Mouse (Mus musculus): Measurements from ENCODE around the gene Sorbs2. TPM values are rescaled to one million over a fixed set of nuclear protein-coding genes. Genes with fewer than 3 reads are reported as not detected.

Sorbs2 gene
- polyA plus RNA-seq, 1 experiment from 2014 or later: 66.1 TPM

DNA sequence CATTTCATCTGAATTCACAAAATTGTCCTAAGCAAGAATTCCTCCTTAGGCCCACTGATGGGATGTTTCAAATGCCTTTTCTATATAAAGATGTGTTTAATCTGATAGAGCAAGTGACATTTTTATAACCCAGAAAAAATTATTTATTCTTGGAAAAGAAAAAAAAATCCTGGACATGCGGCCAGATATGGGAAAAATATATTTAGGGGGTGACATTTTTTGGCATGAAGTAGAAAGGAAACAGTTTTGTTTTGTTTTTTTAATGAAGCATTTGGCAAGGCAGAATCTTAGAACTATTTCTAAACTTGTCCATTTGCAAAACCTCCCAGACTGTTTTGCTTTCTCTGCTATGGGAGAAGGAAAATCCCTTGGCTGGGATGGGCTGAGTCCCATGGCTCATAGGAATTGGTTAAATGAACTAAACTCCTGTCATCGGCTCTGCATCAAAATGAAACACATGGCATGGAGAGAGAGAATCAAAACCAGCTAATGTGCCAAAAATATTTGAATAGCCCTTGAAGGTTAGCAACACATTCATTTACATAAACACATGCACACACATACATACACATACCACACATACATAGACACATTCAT, 182.1 kb downstream of the Sorbs2 start:
- DNase-seq (ENCODE audit: low spot score): no peak

DNA sequence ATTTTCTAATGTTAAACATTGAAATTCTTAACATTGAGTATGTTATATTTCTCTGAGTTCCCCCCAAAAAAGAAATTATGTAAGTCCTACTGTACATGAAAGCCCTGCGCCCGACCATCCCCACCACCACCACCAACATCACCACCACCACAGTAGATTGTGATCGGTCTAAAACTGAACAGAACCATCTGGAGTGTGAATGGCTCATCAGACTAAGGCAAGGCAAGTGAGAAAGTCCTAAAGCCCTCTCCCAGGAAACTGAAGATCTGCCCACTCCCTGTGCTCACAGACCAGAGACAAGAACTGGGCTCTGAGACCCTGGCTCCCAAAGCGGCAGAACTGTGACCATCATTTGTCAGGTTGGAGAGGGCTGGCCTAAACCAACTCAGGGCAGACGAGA, 192.5 kb downstream of the Sorbs2 start:
- no peaks in the 10 kb centered on the region for H3K27me3 ChIP-seq (ENCODE audit: control insufficient read depth, insufficient read depth, low read length)
- H3K4me3 ChIP-seq (ENCODE audit: low read depth, low read length): no peak overlapping the region
- no peaks in the 10 kb centered on the region for H3K36me3 ChIP-seq (ENCODE audit: control insufficient read depth, insufficient read depth, low read length)
- WGBS: 92% methylated on average over 5 of the region's 5 CpGs
- ATAC-seq (ENCODE audit: low FRiP score): no peak
- no peak for DNase-seq (ENCODE audit: low spot score)
- no peak overlapping the region for H3K27ac ChIP-seq (ENCODE audit: low read depth, low read length)
- H3K9me3 ChIP-seq (ENCODE audit: control insufficient read depth, low read length): no peaks in the 10 kb centered on the region
- H3K9ac ChIP-seq (ENCODE audit: low read depth, low read length): no peak overlapping the region
- H3K4me2 ChIP-seq (replicated peaks; ENCODE audit: low read depth, low read length): no peak overlapping the region
- H3K4me1 ChIP-seq (replicated peaks; ENCODE audit: control insufficient read depth, insufficient read depth, low read length): no peaks in the 10 kb centered on the region

More for the DNA sequence above, 182.1 kb downstream of the Sorbs2 start:
- H3K4me1 ChIP-seq (replicated peaks; ENCODE audit: control insufficient read depth, insufficient read depth, low read length): no peaks in the 10 kb centered on the region
- no peaks in the 10 kb centered on the region for H3K36me3 ChIP-seq (ENCODE audit: control insufficient read depth, insufficient read depth, low read length)
- no peaks in the 10 kb centered on the region for H3K27me3 ChIP-seq (ENCODE audit: control insufficient read depth, insufficient read depth, low read length)
- H3K4me3 ChIP-seq (ENCODE audit: low read depth, low read length): no peak overlapping the region
- ATAC-seq (ENCODE audit: low FRiP score): no peak
- H3K9me3 ChIP-seq (ENCODE audit: control insufficient read depth, low read length): no peaks in the 10 kb centered on the region
- WGBS: 77% methylated on average over 2 of the region's 2 CpGs
- H3K9ac ChIP-seq (ENCODE audit: low read depth, low read length): no peak overlapping the region
- no peak overlapping the region for H3K4me2 ChIP-seq (replicated peaks; ENCODE audit: low read depth, low read length)
- no peak overlapping the region for H3K27ac ChIP-seq (ENCODE audit: low read depth, low read length)

DNA sequence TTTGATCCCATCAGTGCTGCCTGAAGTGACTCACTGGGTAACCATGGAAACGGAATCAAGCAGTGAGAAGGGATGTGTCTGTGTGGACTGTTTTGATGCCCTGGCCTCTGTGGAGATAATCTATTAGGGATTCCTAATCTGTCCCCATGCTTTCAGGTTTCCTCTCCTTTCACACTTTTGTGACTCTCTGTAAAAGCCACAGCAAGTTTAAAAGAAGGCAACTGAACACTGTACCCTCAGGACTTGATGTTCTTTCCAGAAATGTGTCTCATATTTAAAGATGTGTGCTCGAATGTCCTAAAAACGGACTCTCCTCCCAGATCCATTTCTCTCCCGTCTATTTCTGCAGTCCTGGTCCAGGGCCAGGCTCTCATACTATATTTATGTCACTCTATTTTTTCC, 196.1 kb downstream of the Sorbs2 start:
- H3K27me3 ChIP-seq (ENCODE audit: control insufficient read depth, insufficient read depth, low read length): no peaks in the 10 kb centered on the region
- H3K9ac ChIP-seq (ENCODE audit: low read depth, low read length): no peak overlapping the region
- DNase-seq (ENCODE audit: low spot score) (peak; percentile 10), ATAC-seq (ENCODE audit: low FRiP score) (no peak)
- no peaks in the 10 kb centered on the region for H3K4me1 ChIP-seq (replicated peaks; ENCODE audit: control insufficient read depth, insufficient read depth, low read length)
- H3K9me3 ChIP-seq (ENCODE audit: control insufficient read depth, low read length): no peaks in the 10 kb centered on the region
- no peak overlapping the region for H3K4me3 ChIP-seq (ENCODE audit: low read depth, low read length)
- no peak overlapping the region for H3K4me2 ChIP-seq (replicated peaks; ENCODE audit: low read depth, low read length)
- no peaks in the 10 kb centered on the region for H3K36me3 ChIP-seq (ENCODE audit: control insufficient read depth, insufficient read depth, low read length)
- 79% methylated on average over 4 of the region's 4 CpGs for WGBS
- H3K27ac ChIP-seq (ENCODE audit: low read depth, low read length): no peak overlapping the region

DNA sequence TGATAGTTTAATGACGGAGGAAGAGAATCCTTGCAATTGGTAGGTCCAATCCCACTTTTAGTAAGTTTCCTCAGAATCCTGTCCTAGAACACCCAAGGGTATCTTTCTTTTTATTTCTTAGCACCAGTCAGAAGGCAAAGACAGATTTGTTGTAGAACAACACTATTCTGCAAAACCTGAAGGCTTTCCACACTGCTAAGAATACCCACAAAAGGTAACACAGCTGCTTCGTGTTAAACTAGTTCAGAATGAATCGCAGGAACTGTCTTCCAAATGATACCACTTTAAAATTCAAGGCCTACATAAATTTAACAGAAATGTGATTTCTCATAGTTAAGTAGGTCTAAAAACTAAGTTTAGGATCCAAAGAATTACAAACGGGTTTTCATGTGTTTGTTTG, 201.5 kb downstream of the Sorbs2 start:
- Histone ChIP-seq H3K36me3 (ENCODE audit: control insufficient read depth, insufficient read depth, low read length) (no peaks in the 10 kb centered on the region), H3K9ac (ENCODE audit: low read depth, low read length) (no peak overlapping the region), H3K27ac (ENCODE audit: low read depth, low read length) (no peak overlapping the region), H3K4me2 (replicated peaks; ENCODE audit: low read depth, low read length) (no peak overlapping the region), H3K27me3 (ENCODE audit: control insufficient read depth, insufficient read depth, low read length) (no peaks in the 10 kb centered on the region), H3K4me3 (ENCODE audit: low read depth, low read length) (no peak overlapping the region), H3K4me1 (replicated peaks; ENCODE audit: control insufficient read depth, insufficient read depth, low read length) (no peaks in the 10 kb centered on the region), H3K9me3 (ENCODE audit: control insufficient read depth, low read length) (no peaks in the 10 kb centered on the region)
- ATAC-seq (ENCODE audit: low FRiP score): no peak
- 84% methylated on average over 4 of the region's 4 CpGs for WGBS
- no peak for DNase-seq (ENCODE audit: low spot score)

DNA sequence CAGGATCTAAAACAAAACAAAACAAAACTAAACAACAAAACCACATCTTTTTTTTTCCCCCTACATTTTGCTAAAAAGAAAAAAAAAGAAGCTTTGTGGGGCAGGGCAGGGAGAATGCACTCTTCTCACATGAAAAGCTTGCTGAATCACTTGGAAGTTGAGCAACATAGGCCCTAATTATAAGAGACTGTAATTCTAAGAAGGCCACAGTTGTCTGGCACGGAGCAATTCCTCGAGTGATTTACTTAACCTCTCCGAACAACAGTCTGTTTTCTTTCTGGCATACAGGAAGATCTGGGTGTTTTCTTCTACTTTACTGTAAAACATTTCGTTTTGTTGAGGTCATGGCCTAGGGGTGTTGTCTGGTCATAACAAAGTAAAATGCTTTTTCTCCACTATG, 202.1 kb downstream of the Sorbs2 start:
- no peak for DNase-seq (ENCODE audit: low spot score)
- WGBS: 87% methylated on average over 4 of the region's 4 CpGs
- Histone ChIP-seq H3K4me2 (replicated peaks; ENCODE audit: low read depth, low read length) (no peak overlapping the region), H3K27ac (ENCODE audit: low read depth, low read length) (no peak overlapping the region), H3K4me3 (ENCODE audit: low read depth, low read length) (no peak overlapping the region), H3K36me3 (ENCODE audit: control insufficient read depth, insufficient read depth, low read length) (no peaks in the 10 kb centered on the region), H3K9me3 (ENCODE audit: control insufficient read depth, low read length) (no peaks in the 10 kb centered on the region), H3K9ac (ENCODE audit: low read depth, low read length) (no peak overlapping the region), H3K4me1 (replicated peaks; ENCODE audit: control insufficient read depth, insufficient read depth, low read length) (no peaks in the 10 kb centered on the region), H3K27me3 (ENCODE audit: control insufficient read depth, insufficient read depth, low read length) (no peaks in the 10 kb centered on the region)
- no peak for ATAC-seq (ENCODE audit: low FRiP score)

DNA sequence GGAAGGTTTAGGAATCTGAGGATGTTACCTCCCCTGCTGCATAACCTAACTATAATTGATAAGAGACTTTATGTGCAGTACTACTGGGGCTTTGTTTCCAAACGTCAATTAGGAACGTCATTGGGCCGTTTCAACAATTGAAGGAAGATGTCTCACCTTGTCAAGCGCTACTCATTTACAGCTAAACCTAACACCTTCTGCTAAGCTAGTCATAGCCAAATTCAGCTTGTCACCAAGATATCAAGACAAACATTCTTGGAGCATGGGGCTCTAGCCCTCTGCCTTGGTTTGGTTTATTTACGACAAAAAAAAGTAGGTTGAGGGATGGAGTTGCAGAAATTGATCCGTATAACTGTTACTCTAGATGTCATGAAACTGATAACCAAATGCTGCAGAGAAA, 205.0 kb downstream of the Sorbs2 start:
- ATAC-seq (ENCODE audit: low FRiP score) (no peak), DNase-seq (ENCODE audit: low spot score) (no peak)
- H3K36me3 ChIP-seq (ENCODE audit: control insufficient read depth, insufficient read depth, low read length): no peaks in the 10 kb centered on the region
- H3K9me3 ChIP-seq (ENCODE audit: control insufficient read depth, low read length): no peaks in the 10 kb centered on the region
- H3K27ac ChIP-seq (ENCODE audit: low read depth, low read length): no peak overlapping the region
- no peak overlapping the region for H3K4me3 ChIP-seq (ENCODE audit: low read depth, low read length)
- H3K27me3 ChIP-seq (ENCODE audit: control insufficient read depth, insufficient read depth, low read length): no peaks in the 10 kb centered on the region
- H3K4me2 ChIP-seq (replicated peaks; ENCODE audit: low read depth, low read length): no peak overlapping the region
- no peak overlapping the region for H3K9ac ChIP-seq (ENCODE audit: low read depth, low read length)
- H3K4me1 ChIP-seq (replicated peaks; ENCODE audit: control insufficient read depth, insufficient read depth, low read length): no peaks in the 10 kb centered on the region
- 89% methylated on average over 6 of the region's 6 CpGs for WGBS

DNA sequence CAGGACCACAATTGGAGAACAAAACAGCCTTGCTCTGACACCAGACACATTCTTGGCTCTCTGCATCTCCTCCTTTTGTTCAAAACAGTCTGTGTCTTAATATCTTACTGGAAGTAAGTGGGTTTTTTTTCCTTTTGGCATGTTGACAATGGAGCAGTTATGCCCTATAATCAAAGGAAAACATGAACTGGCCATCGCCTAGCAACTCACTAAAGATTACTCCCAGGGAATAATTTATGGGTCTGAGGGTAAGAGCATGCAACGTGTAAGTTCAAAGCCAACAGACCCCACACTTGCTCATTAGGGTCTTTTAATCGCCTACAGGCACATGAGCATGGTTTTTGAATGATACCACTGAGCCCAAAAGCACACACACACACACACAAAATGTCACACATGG, 207.2 kb downstream of the Sorbs2 start:
- no peak overlapping the region for H3K27ac ChIP-seq (ENCODE audit: low read depth, low read length)
- no peak overlapping the region for H3K9ac ChIP-seq (ENCODE audit: low read depth, low read length)
- H3K9me3 ChIP-seq (ENCODE audit: control insufficient read depth, low read length): no peaks in the 10 kb centered on the region
- DNase-seq (ENCODE audit: low spot score) (no peak), ATAC-seq (ENCODE audit: low FRiP score) (no peak)
- WGBS: 51% methylated on average over 3 of the region's 3 CpGs
- H3K4me3 ChIP-seq (ENCODE audit: low read depth, low read length): no peak overlapping the region
- no peaks in the 10 kb centered on the region for H3K27me3 ChIP-seq (ENCODE audit: control insufficient read depth, insufficient read depth, low read length)
- no peaks in the 10 kb centered on the region for H3K4me1 ChIP-seq (replicated peaks; ENCODE audit: control insufficient read depth, insufficient read depth, low read length)
- no peaks in the 10 kb centered on the region for H3K36me3 ChIP-seq (ENCODE audit: control insufficient read depth, insufficient read depth, low read length)
- H3K4me2 ChIP-seq (replicated peaks; ENCODE audit: low read depth, low read length): no peak overlapping the region

DNA sequence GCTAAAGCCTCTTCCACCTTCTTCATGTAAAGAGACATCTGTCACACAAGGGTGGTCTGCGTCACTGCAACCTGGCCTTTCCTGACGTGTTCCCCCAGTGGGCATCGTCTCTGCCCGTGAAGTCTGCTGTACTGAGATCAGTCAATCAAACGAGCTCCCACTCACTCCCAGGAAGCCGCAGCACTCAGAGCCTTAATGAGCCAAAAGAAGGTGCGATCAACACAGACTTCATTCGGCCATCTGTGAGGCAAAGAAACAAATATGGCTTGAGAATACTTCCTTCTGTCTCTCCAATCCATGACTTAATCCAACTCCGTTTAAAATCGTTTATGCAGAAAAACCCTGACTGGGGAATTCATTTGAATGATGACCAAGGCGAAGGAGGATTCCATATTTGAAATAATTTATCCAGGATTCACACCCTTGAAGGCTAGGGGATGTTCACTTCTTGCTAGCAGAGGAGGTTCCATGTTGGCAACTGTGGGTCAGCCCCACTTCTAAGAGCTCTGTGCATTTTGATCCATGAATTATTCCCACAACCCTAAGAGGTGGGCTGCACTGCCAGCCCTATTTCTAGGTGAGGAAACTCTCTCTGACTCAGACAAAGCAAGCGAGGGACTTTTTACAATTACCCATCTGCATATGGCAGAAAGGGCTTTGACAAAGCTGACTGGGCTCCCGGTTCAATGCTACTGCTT, 207.9 kb downstream of the Sorbs2 start:
- WGBS: 78% methylated on average over 13 of the region's 13 CpGs
- DNase-seq (ENCODE audit: low spot score): no peak
- no peak overlapping the region for H3K27ac ChIP-seq (ENCODE audit: low read depth, low read length)

DNA sequence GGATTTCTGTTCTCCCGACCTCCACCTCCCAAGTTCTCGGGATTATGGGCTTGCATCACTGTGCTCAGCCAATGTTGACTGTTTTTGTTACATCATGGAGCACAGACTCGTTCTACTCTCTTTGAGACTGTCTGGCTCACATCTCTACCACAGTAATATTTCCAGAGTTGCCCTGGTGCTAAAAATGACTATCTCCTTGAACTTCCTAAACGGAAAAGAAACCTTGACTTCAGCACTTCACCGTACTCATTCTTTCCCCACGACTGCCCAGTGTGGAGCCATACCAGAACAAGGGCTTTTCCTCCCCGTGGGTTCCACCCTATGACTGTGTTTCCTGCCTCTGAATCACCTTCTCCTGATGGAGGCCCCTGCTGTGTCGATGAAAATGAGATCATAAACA, 212.2 kb downstream of the Sorbs2 start:
- H3K9ac ChIP-seq (ENCODE audit: low read depth, low read length): no peak overlapping the region
- no peak overlapping the region for H3K4me3 ChIP-seq (ENCODE audit: low read depth, low read length)
- ATAC-seq (ENCODE audit: low FRiP score) (no peak), DNase-seq (ENCODE audit: low spot score) (no peak)
- 80% methylated on average over 8 of the region's 8 CpGs for WGBS
- no peaks in the 10 kb centered on the region for H3K27me3 ChIP-seq (ENCODE audit: control insufficient read depth, insufficient read depth, low read length)
- no peak overlapping the region for H3K27ac ChIP-seq (ENCODE audit: low read depth, low read length)
- H3K4me1 ChIP-seq (replicated peaks; ENCODE audit: control insufficient read depth, insufficient read depth, low read length): no peaks in the 10 kb centered on the region
- H3K36me3 ChIP-seq (ENCODE audit: control insufficient read depth, insufficient read depth, low read length): no peaks in the 10 kb centered on the region
- no peak overlapping the region for H3K4me2 ChIP-seq (replicated peaks; ENCODE audit: low read depth, low read length)
- no peaks in the 10 kb centered on the region for H3K9me3 ChIP-seq (ENCODE audit: control insufficient read depth, low read length)

More for the DNA sequence above, 207.9 kb downstream of the Sorbs2 start:
- no peaks in the 10 kb centered on the region for H3K36me3 ChIP-seq (ENCODE audit: control insufficient read depth, insufficient read depth, low read length)
- no peaks in the 10 kb centered on the region for H3K9me3 ChIP-seq (ENCODE audit: control insufficient read depth, low read length)
- no peaks in the 10 kb centered on the region for H3K4me1 ChIP-seq (replicated peaks; ENCODE audit: control insufficient read depth, insufficient read depth, low read length)
- H3K9ac ChIP-seq (ENCODE audit: low read depth, low read length): no peak overlapping the region
- ATAC-seq (ENCODE audit: low FRiP score): no peak
- no peaks in the 10 kb centered on the region for H3K27me3 ChIP-seq (ENCODE audit: control insufficient read depth, insufficient read depth, low read length)
- H3K4me2 ChIP-seq (replicated peaks; ENCODE audit: low read depth, low read length): no peak overlapping the region
- no peak overlapping the region for H3K4me3 ChIP-seq (ENCODE audit: low read depth, low read length)
